Mouse (Mus musculus) layer of hippocampus, adult 18-20 months (tissue): ENCODE results near the gene Ppil6. TPM values are rescaled to one million over a fixed set of nuclear protein-coding genes. Genes with fewer than 3 reads are reported as not detected.

Experiments used
- DNase-seq, 2 experiments: peaks; one replicate each; pipeline ENCODE4 v3.0.0; 2022; ENCODE audit warnings: low spot score in 2 of 2
- long read RNA-seq: library from polyadenylated mRNA; stranded (forward); transcript quantifications from one replicate; pipeline ENCODE4 v2.0.0, GENCODE M21; 2021
- total RNA-seq, 2 experiments: library from RNA; stranded (reverse); gene quantifications; 2 replicates each; pipeline ENCODE4 v1.2.3; 2021

Gene Ppil6
- 1 to 10 TPM; 3.7 to 5.6 TPM for total RNA-seq
- long read RNA-seq, partial matches to known transcripts, result 0 of 2 reads
- long read RNA-seq, other reads (novel, unspliced or antisense), result 2 of 2 reads

GRCm38 (mm10) chr10:41489708-41490517 is at the start of gene Ppil6, which contains the start of gene Smpd2:
Gene Ppil6 (plus strand): TSS chr10:41490439.
Gene Smpd2 (minus strand): TSS chr10:41490369.
- peak; percentile 89 to 94 for DNase-seq

DNA sequence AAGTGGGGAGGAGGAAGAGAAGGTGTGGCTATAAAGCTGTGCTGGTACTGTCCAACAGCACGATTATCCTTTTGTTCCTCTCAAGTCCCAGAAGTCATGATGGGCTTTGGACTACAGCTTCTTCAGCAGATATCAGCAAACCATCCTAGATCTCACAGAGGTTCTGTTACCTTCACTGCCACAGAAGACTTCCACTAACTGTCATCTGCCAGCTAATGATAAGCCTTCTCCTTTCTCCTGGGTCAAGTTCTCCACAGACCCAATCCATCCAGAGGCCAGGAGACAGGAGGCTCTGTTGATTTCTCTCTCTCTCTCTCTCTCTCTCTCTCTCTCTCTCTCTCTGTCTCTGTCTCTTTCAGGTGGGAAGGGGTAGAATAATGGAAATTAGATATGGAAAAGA is 42.0 kb upstream of the Ppil6 start:
- no peak for DNase-seq

GRCm38 (mm10) chr10:41449684-41450083 is 40.6 kb upstream of the Ppil6 start:
- DNase-seq, result peak in 1 of 2 experiments; percentile 9

DNA sequence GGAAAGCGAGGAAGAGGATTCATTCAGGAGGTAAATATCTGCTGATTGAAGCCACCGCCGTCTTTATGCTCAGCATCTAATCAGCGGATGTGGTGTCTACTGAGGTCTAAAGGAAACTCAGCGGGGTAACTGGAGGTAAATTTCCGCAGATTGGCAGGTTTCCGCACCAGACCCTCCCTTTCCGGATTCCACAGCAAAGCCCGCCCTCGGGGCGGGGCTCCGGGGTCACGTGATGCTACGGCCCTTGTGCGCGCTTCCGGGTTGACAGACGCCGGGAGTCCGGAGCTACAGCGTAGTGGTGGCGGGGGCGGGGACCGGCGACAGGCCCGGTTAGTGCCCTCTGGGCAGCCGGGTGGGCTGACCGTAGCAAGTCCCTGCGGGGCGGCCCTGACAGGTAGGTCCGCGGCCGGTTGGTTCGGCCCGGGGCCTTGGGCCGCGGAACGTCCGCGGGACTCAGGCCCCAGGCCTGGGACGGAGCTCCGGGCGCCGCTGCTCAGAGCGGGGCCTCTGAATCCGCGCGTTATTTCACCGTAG is 40.0 kb upstream of the Ppil6 start, which contains the start of gene Zbtb24:
Gene Zbtb24 (plus strand): TSS at position 247 of the 534 bp plus-strand sequence.
- peak; percentile 90 to 97 for DNase-seq

DNA sequence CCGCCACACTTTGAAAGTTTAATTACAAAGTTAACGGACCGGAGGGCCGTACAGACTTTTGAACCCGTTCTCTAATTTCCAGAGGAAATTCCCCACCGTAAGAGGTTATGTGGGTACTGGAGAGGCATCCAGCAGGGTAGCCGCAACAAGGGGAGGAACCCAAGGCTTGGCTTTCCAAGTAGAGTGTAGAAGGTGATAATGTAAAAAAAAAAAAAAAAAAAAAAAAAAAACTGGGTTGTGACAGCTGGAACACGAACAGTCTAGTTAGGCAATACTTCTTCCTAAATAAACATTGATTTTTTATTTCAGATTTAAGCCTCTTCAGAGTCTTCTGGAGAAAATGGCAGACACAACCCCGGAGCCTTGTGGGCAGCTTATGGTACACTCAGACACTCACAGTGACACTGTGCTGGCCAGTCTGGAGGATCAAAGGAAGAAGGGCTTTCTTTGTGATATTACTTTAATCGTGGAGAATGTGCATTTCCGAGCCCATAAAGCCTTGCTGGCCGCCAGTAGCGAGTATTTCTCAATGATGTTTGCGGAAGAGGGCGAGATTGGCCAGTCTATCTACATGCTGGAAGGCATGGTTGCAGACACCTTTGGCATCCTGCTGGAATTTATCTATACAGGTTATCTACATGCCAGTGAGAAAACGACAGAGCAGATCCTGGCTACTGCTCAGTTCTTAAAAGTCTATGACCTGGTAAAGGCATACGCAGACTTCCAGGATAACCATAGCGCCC is 39.3 kb upstream of the Ppil6 start:
- DNase-seq, result no peak

DNA sequence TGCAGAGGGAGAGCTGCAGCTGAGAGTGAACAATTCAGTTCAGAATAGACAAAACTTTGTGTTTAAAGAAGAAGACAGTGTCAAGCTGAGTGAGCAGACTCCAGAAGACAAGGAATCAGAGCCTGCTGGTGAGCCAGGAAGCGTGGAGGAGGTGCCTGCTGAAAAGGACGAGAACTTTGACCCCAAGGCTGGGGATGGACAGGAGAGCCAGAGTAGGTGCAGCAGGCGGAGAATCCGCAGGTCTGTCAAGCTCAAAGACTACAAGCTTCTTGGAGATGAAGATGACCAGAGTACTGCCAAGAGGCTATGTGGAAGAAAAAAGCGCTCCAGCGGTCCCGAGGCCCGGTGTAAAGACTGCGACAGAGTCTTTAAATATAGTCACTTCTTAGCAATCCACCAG is 38.6 kb upstream of the Ppil6 start:
- DNase-seq, result no peak

- no peak for DNase-seq
Measured at GRCm38 (mm10) chr10:41452791-41453190, 37.4 kb upstream of the Ppil6 start.

GRCm38 (mm10) chr10:41459990-41460389 is 30.2 kb upstream of the Ppil6 start:
- no peak for DNase-seq

DNA sequence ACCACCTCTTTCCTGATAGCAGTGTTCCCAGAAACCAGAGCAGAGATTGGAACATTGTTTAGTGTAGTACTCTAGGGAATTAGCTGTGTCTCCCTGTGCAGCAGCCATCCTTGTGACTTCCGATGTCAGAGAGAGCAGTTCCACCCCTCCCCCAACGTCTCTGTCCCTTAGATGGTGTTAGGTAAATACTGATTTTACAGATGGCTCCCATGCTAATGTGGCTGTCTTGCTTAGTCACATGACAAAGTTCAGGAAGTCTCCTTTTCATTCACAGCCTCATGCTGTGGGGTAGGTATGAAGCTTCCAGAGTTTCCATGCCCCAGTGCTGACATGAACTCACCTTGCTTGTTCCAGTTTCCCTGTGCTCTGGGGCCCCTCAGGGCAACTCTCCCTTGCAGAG is 29.7 kb upstream of the Ppil6 start:
- no peak for DNase-seq

GRCm38 (mm10) chr10:41461057-41461722 is 29.0 kb upstream of the Ppil6 start:
- DNase-seq, result no peak

- no peak for DNase-seq
Measured at GRCm38 (mm10) chr10:41464401-41464955, 25.8 kb upstream of the Ppil6 start.

GRCm38 (mm10) chr10:41467325-41467724 is 22.9 kb upstream of the Ppil6 start:
- no peak for DNase-seq

- DNase-seq, result no peak
Measured at GRCm38 (mm10) chr10:41470693-41471092, 19.5 kb upstream of the Ppil6 start.

DNA sequence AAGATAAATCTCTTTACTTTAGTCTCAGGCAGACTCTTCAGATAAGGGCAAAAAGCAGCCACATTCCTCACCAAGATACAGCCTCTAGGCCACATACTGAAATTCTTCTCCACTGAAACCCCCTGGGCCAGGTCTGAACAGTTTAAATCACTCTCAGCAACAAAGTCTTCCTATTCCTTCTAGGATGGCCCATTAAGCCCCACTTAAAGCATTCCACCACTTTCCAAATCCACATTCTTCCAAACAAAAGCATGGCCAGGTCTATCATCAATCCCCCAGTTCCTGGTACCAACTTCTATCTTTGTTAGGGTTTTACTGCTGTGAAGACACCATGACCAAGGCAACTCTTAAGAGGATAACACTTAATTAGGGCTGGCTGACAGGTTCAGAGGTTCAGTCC is 17.7 kb upstream of the Ppil6 start:
- DNase-seq, result no peak

GRCm38 (mm10) chr10:41472962-41473481 is 17.2 kb upstream of the Ppil6 start:
- no peak for DNase-seq

DNA sequence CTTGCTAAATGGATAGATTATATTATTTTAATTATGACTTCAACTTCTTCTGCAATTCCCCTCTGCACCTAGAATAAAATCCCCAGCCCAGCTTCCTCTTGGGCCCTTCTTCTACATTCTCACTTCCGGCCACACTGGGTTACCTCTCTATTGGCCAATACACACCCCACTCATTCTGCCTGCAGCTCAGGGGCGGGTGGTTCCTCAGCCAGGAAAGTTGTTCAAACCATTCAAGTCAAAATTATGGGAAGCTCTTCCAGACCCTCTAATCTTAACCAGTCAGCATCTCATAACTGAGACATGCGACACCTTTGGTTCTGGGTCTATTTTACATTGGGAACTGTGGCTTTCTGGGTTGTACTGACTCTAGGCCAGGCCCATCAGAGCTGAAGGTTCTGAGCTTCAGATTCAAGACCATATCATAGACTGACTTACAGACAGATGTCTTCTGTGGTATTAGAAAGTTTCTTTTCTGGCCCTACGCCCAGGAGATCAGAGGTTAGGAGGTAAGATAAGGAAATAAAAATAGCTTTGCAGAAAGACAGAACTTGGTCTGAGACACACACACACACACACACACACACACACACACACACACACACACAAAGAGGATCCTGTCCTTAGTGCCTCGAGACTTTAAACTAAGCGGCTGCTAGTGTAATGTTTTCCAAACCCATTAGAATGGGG is 16.3 kb upstream of the Ppil6 start:
- DNase-seq, result no peak

DNA sequence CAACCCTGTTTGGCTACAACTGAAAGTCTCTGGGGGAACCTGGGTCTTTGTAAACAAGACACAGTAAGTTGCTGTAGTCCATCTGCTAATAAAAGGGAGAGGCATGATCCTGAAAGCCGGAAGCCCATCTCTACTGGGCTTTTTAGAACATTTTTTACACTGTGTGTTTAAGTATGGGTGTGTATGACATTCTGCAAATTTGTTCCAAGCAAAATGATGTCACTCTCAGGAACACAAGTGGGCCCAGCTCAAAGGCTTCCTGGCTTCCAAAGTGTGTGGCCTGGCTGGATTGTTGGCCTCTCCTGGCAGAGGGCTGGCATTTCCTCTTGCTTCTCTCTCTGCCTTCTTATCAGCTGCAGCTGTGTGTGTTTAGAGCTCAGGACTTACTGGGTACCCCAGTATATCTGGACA is 15.3 kb upstream of the Ppil6 start:
- DNase-seq, result no peak

- peak in 1 of 2 experiments; percentile 39 for DNase-seq
Measured at GRCm38 (mm10) chr10:41476171-41477017, 13.8 kb upstream of the Ppil6 start, which contains the start of gene Mical1. Gene Mical1 (plus strand): TSS chr10:41476314.

GRCm38 (mm10) chr10:41477018-41477277 is 13.3 kb upstream of the Ppil6 start:
- no peak for DNase-seq
